Mouse (Mus musculus): Measurements from ENCODE around the gene Dmrtc2. TPM values are rescaled to one million over a fixed set of nuclear protein-coding genes. Genes with fewer than 3 reads are reported as not detected.

Dmrtc2 gene
- polyA plus RNA-seq, 1 experiment from 2014 or later, result not detected

- H3K4me2 ChIP-seq (ENCODE audit: low read depth, low read length), result no peak overlapping the region
- DNase-seq (ENCODE audit: low spot score) (no peak), ATAC-seq (ENCODE audit: low read depth) (no peak)
- H3K36me3 ChIP-seq (ENCODE audit: control insufficient read depth, insufficient read depth, low read length), result peaks cover 23% of the 10 kb centered on the region
- H3K9me3 ChIP-seq (ENCODE audit: control insufficient read depth, low read length), result no peaks in the 10 kb centered on the region
- H3K4me3 ChIP-seq (ENCODE audit: low read depth, low read length), result no peak overlapping the region
- no peaks in the 10 kb centered on the region for H3K27me3 ChIP-seq (replicated peaks; ENCODE audit: control insufficient read depth, insufficient read depth, low read length)
- peaks cover 14% of the 10 kb centered on the region for H3K4me1 ChIP-seq (ENCODE audit: control insufficient read depth, insufficient read depth, low read length)
- WGBS, result 90% methylated on average over 9 of the region's 9 CpGs
- no peak overlapping the region for H3K9ac ChIP-seq (ENCODE audit: low read depth, low read length)
- no peak overlapping the region for H3K27ac ChIP-seq (replicated peaks; ENCODE audit: low read depth, low read length)
These were observed 12.8 kb downstream of the Dmrtc2 start for GRCm38 (mm10) chr7:24882416-24883199.

DNA sequence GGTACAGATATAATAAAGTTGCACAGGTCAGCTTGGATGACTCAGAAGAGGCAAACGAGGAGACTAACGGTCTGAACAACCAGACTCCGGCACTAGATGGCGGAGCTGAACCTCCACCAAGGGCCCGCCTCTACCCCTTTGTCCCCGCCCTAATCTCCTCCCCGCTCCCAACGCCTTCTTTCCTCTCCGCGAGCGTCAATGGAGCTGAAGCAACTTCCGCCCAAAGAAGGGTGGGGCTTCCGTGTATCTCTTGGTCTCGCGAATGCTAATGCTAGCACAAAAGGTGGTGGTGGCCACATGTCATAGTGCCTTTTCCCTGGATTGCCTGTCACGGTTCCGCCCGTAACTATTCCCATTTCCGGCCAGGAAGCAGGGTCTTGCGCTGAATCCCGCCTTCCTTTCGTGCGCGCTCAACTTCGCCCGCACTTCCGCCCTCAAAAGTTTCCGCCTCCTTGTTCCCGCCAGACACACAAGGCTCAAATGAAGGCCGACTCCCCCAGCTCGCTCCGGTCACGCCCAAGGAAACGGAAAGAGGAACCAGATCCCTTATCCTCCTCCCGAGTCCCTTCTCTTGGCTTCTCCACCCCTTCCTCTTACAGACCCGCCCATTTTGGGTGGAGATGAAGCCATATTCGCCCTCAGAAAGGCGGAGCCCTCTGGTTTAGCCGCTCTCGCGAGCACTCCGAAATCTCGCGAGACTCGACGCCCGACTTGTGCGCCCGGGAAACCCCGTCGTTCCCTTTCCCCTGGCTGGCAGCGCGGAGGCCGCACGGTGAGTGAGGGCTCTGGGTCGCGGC, 14.2 kb downstream of the Dmrtc2 start, which contains the start of gene Rps19:
TSS of gene Rps19 (plus strand) at position 476 of the 797 bp plus-strand sequence.
- peaks cover 14% of the 10 kb centered on the region for H3K4me1 ChIP-seq (ENCODE audit: control insufficient read depth, insufficient read depth, low read length)
- ATAC-seq (ENCODE audit: low read depth) (peak; percentile 96), DNase-seq (ENCODE audit: low spot score) (peak; percentile 100)
- peak within 1 kb of the TSS; percentile 92 for H3K27ac ChIP-seq (replicated peaks; ENCODE audit: low read depth, low read length)
- H3K27me3 ChIP-seq (replicated peaks; ENCODE audit: control insufficient read depth, insufficient read depth, low read length), result no peaks in the 10 kb centered on the region
- H3K9ac ChIP-seq (ENCODE audit: low read depth, low read length), result peak within 1 kb of the TSS; percentile 100
- WGBS, result under 1% methylated on average over 50 of the region's 57 CpGs
- H3K9me3 ChIP-seq (ENCODE audit: control insufficient read depth, low read length), result no peaks in the 10 kb centered on the region
- peaks cover 38% of the 10 kb centered on the region for H3K36me3 ChIP-seq (ENCODE audit: control insufficient read depth, insufficient read depth, low read length)
- H3K4me3 ChIP-seq (ENCODE audit: low read depth, low read length), result peak within 1 kb of the TSS; percentile 99
- peak within 1 kb of the TSS; percentile 87 for H3K4me2 ChIP-seq (ENCODE audit: low read depth, low read length)

DNA sequence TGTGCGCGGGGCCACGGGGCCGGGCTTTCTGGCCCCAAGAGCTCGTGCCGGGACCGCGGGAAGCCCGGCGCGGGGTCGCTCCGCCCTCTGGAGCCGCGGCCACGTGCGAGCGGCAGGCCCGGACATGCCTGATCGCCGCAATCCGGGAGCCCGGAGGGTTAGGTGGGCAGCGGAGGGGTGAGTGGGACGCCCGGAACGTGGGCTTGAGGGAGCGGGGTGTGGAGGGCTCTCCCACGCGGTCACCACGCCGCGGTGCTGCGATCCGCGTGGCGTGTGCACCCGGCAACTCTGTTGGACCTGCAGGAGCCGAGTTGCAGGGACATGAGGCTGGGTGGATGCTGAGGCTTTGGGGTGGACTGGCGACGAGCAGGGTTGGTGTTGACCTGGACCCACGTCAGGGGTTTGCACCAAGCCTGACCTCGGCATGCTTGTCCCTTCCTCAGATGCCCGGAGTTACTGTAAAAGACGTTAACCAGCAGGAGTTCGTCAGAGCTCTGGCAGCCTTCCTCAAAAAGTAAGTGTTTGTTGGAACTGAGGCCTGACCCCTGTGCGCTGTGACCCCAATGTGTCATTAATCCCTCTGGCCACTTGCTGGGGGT, 14.9 kb downstream of the Dmrtc2 start:
- no peak for ATAC-seq (ENCODE audit: low read depth)
- no peak for DNase-seq (ENCODE audit: low spot score)

DNA sequence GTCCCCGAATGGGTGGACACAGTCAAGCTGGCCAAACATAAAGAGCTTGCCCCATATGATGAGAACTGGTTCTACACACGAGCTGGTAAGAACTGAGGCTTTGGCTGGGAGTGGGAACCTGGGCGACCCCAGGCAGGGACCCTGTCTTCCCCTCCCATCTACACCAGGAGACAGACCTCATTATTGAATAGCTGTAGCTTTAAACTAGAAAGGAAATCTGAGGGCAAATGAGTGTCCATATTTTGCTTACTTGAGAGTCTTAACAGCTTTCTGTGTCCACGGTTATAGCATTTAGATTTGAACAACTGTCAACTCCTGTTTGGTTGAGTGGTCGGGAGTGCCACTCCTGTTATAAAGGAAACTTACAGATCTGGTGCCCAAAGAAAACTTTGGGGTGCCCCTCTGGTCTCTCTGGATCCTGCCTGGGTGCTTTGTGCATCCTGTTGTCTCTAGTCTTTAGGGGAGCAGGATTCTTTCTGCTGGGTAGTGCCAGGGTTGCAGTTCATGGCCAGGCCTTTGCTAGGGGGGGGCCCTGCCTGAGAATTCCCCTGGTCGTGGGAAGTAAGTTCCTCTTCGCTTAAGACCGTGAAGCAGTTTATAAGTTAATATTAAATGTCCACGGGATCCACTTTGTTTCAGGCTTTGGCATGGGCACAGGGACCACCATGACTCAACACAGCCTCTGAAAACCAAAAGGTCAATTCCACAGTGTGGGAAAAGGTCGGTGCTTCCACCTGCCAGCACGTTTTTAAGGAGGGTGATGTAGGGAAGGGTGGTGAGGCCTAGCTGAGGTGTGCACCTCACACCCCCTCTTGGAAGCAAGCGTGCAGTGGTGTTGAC, 15.8 kb downstream of the Dmrtc2 start:
- Histone ChIP-seq H3K36me3 (ENCODE audit: control insufficient read depth, insufficient read depth, low read length) (peaks cover 54% of the 10 kb centered on the region), H3K4me3 (ENCODE audit: low read depth, low read length) (peak overlapping the region; percentile 99), H3K27me3 (replicated peaks; ENCODE audit: control insufficient read depth, insufficient read depth, low read length) (no peaks in the 10 kb centered on the region), H3K9ac (ENCODE audit: low read depth, low read length) (peak overlapping the region; percentile 100), H3K27ac (replicated peaks; ENCODE audit: low read depth, low read length) (peak overlapping the region; percentile 92), H3K4me2 (ENCODE audit: low read depth, low read length) (peak overlapping the region; percentile 87), H3K9me3 (ENCODE audit: control insufficient read depth, low read length) (no peaks in the 10 kb centered on the region), H3K4me1 (ENCODE audit: control insufficient read depth, insufficient read depth, low read length) (peaks cover 14% of the 10 kb centered on the region)
- DNase-seq (ENCODE audit: low spot score) (no peak), ATAC-seq (ENCODE audit: low read depth) (no peak)
- 35% methylated on average over 12 of the region's 12 CpGs for WGBS

More for the DNA sequence above, 14.9 kb downstream of the Dmrtc2 start:
- Histone ChIP-seq H3K4me1 (ENCODE audit: control insufficient read depth, insufficient read depth, low read length) (peaks cover 14% of the 10 kb centered on the region), H3K9ac (ENCODE audit: low read depth, low read length) (peak overlapping the region; percentile 100), H3K9me3 (ENCODE audit: control insufficient read depth, low read length) (no peaks in the 10 kb centered on the region), H3K27ac (replicated peaks; ENCODE audit: low read depth, low read length) (peak overlapping the region; percentile 92), H3K4me3 (ENCODE audit: low read depth, low read length) (peak overlapping the region; percentile 99), H3K27me3 (replicated peaks; ENCODE audit: control insufficient read depth, insufficient read depth, low read length) (no peaks in the 10 kb centered on the region), H3K4me2 (ENCODE audit: low read depth, low read length) (peak overlapping the region; percentile 87), H3K36me3 (ENCODE audit: control insufficient read depth, insufficient read depth, low read length) (peaks cover 45% of the 10 kb centered on the region)
- WGBS, result under 1% methylated on average over 35 of the region's 47 CpGs

DNA sequence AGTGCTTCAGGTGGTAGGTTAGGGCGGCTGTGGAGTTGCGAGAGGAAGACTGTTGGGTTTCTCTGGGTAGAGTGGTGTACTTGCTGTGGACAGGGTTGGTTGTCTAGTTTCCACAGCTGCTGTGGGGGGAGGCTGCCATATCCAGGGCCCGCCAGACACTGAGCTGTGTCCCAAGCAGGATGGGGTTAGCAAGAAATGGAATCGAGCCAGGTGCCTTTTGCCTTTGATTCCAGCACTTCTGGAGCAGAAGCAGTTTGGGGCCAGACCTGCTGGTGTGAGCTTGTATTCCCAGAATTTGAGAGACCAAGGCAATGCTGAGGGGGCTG, 16.4 kb downstream of the Dmrtc2 start:
- Histone ChIP-seq H3K4me2 (ENCODE audit: low read depth, low read length) (peak overlapping the region; percentile 87), H3K27ac (replicated peaks; ENCODE audit: low read depth, low read length) (peak overlapping the region; percentile 39; the same call in 1 of the 2 replicates), H3K9ac (ENCODE audit: low read depth, low read length) (peak overlapping the region; percentile 100), H3K36me3 (ENCODE audit: control insufficient read depth, insufficient read depth, low read length) (peaks cover 59% of the 10 kb centered on the region), H3K27me3 (replicated peaks; ENCODE audit: control insufficient read depth, insufficient read depth, low read length) (no peaks in the 10 kb centered on the region), H3K4me1 (ENCODE audit: control insufficient read depth, insufficient read depth, low read length) (peaks cover 14% of the 10 kb centered on the region), H3K4me3 (ENCODE audit: low read depth, low read length) (peak overlapping the region; percentile 99), H3K9me3 (ENCODE audit: control insufficient read depth, low read length) (no peaks in the 10 kb centered on the region)
- 50% methylated on average over 3 of the region's 4 CpGs for WGBS
- ATAC-seq (ENCODE audit: low read depth), result no peak
- no peak for DNase-seq (ENCODE audit: low spot score)

- peaks cover 63% of the 10 kb centered on the region for H3K36me3 ChIP-seq (ENCODE audit: control insufficient read depth, insufficient read depth, low read length)
- no peaks in the 10 kb centered on the region for H3K9me3 ChIP-seq (ENCODE audit: control insufficient read depth, low read length)
- no peak overlapping the region for H3K27ac ChIP-seq (replicated peaks; ENCODE audit: low read depth, low read length)
- peak overlapping the region; percentile 99; the same call in 1 of the 2 replicates for H3K4me3 ChIP-seq (ENCODE audit: low read depth, low read length)
- H3K27me3 ChIP-seq (replicated peaks; ENCODE audit: control insufficient read depth, insufficient read depth, low read length), result no peaks in the 10 kb centered on the region
- 69% methylated on average over 4 of the region's 4 CpGs for WGBS
- H3K4me2 ChIP-seq (ENCODE audit: low read depth, low read length), result peak overlapping the region; percentile 87
- peak overlapping the region; percentile 100 for H3K9ac ChIP-seq (ENCODE audit: low read depth, low read length)
- peaks cover 14% of the 10 kb centered on the region for H3K4me1 ChIP-seq (ENCODE audit: control insufficient read depth, insufficient read depth, low read length)
- ATAC-seq (ENCODE audit: low read depth) (no peak), DNase-seq (ENCODE audit: low spot score) (no peak)
These were observed 17.2 kb downstream of the Dmrtc2 start for GRCm38 (mm10) chr7:24887096-24887495.

GRCm38 (mm10) chr7:24889431-24890220, 19.8 kb downstream of the Dmrtc2 start:
- peak; percentile 1; the same call in 1 of the 2 replicates for ATAC-seq (ENCODE audit: low read depth)
- H3K4me3 ChIP-seq (ENCODE audit: low read depth, low read length), result no peak overlapping the region
- no peak for DNase-seq (ENCODE audit: low spot score)
- H3K36me3 ChIP-seq (ENCODE audit: control insufficient read depth, insufficient read depth, low read length), result peaks cover 63% of the 10 kb centered on the region
- H3K4me1 ChIP-seq (ENCODE audit: control insufficient read depth, insufficient read depth, low read length), result peaks cover 14% of the 10 kb centered on the region
- no peak overlapping the region for H3K4me2 ChIP-seq (ENCODE audit: low read depth, low read length)
- no peak overlapping the region for H3K9ac ChIP-seq (ENCODE audit: low read depth, low read length)
- no peaks in the 10 kb centered on the region for H3K9me3 ChIP-seq (ENCODE audit: control insufficient read depth, low read length)
- no peaks in the 10 kb centered on the region for H3K27me3 ChIP-seq (replicated peaks; ENCODE audit: control insufficient read depth, insufficient read depth, low read length)
- no peak overlapping the region for H3K27ac ChIP-seq (replicated peaks; ENCODE audit: low read depth, low read length)
- WGBS, result 87% methylated on average over 6 of the region's 6 CpGs

Data from embryonic facial prominence, embryonic 14.5 days (tissue).